Comparison of ENCODE assay signal across 26 mouse cellular contexts in genomic region chr10:40260305-40260704, GRCm38 (mm10).
"Had no signal": no experiment of that assay in that cellular context is flagged by ENCODE, and none has a peak within 500 bp of the region (broad histone marks: within the 10 kb centered on the region; RNA-seq: fewer than 3 reads in every experiment).

No protein-coding gene starts in this region.

- H3K9ac ChIP-seq: heart, embryonic 13.5 days; heart, embryonic 15.5 days; hindbrain, embryonic 12.5 days; hindbrain, embryonic 14.5 days; intestine, embryonic 15.5 days; limb, embryonic 12.5 days had no signal

- H3K27me3 ChIP-seq: heart, embryonic 13.5 days; heart, embryonic 15.5 days; hindbrain, embryonic 12.5 days; intestine, embryonic 15.5 days; limb, embryonic 12.5 days; liver, embryonic 12.5 days had no signal

- DNase-seq: gastrocnemius, adult 2 months; gastrocnemius, postnatal 10 days; gastrocnemius, postnatal 25 days; heart, adult 2 months; heart, postnatal 14 days; heart, postnatal 36 days; kidney, adult 18-20 months; kidney, adult 8-10 months; kidney, postnatal 10 days; kidney, postnatal 25 days; kidney, postnatal 4 days had no signal

- H3K36me3 ChIP-seq: heart, embryonic 15.5 days; hindbrain, embryonic 12.5 days; intestine, embryonic 15.5 days; limb, embryonic 12.5 days had no signal

- H3K4me2 ChIP-seq: heart, embryonic 11.5 days; heart, embryonic 15.5 days; hindbrain, embryonic 12.5 days; hindbrain, embryonic 14.5 days; intestine, embryonic 15.5 days; limb, embryonic 12.5 days had no signal

- H3K4me3 ChIP-seq: gastrocnemius, adult 2 months; heart, adult 2 months; heart, embryonic 13.5 days; heart, embryonic 15.5 days; hindbrain, embryonic 10.5 days; hindbrain, embryonic 12.5 days; intestine, embryonic 15.5 days; layer of hippocampus, adult 2 months; left cerebral cortex, adult 2 months; limb, embryonic 10.5 days; limb, embryonic 12.5 days; liver, embryonic 12.5 days had no signal

- H3K27ac ChIP-seq: gastrocnemius, adult 2 months; heart, adult 2 months; heart, embryonic 13.5 days; heart, embryonic 15.5 days; hindbrain, embryonic 12.5 days; hindbrain, embryonic 14.5 days; intestine, embryonic 15.5 days; layer of hippocampus, adult 2 months; left cerebral cortex, adult 2 months; limb, embryonic 10.5 days; limb, embryonic 12.5 days had no signal

- H3K9me3 ChIP-seq: heart, embryonic 15.5 days; hindbrain, embryonic 10.5 days; intestine, embryonic 15.5 days; limb, embryonic 10.5 days had no signal

- ATAC-seq: hindbrain, embryonic 16.5 days; inflammation-experienced regulatory T-cells, adult 6 months; intestine, embryonic 15.5 days; intestine, postnatal 0 days; liver, embryonic 12.5 days had no signal
